Mouse (Mus musculus): ENCODE measurements at regions not wholly inside any gene's neighbourhood (a gene's known extent, or its start where the extent isn't known, plus 50 kb on each side); places are given as distances from the start of the nearest gene placed in this dataset.

DNA sequence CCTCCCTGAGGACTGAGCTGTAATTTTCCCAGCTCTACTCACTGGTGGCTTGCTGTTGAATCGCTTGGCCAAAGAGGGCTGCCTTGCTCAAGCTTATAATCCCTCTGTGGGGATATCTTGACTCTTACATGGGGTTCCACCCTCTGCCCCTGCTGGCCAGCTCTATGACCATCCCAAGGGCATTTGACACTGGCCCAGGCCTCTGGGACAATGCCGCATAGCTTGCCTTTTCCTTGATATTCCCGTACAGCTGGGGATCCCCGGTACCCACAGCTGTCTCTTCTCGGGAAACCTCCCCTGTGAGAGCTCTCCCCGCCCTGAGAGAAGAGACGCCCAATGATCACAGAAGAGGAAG is 187.9 kb downstream of the Snx10 start:
- Histone ChIP-seq H3K4me1 (ENCODE audit: control insufficient read depth, insufficient read depth, low read length) (no peaks in the 10 kb centered on the region), H3K4me3 (ENCODE audit: insufficient read depth, low read length) (no peak overlapping the region), H3K27ac (ENCODE audit: insufficient read depth, low read length) (no peak overlapping the region)
- no peak for TF ChIP-seq CTCF (IDR thresholded peaks at IDR 0.05; ENCODE audit: borderline replicate concordance, insufficient read depth, low read length)
- no peak for TF ChIP-seq POLR2A (IDR thresholded peaks at IDR 0.05; ENCODE audit: low read depth, low read length)

DNA sequence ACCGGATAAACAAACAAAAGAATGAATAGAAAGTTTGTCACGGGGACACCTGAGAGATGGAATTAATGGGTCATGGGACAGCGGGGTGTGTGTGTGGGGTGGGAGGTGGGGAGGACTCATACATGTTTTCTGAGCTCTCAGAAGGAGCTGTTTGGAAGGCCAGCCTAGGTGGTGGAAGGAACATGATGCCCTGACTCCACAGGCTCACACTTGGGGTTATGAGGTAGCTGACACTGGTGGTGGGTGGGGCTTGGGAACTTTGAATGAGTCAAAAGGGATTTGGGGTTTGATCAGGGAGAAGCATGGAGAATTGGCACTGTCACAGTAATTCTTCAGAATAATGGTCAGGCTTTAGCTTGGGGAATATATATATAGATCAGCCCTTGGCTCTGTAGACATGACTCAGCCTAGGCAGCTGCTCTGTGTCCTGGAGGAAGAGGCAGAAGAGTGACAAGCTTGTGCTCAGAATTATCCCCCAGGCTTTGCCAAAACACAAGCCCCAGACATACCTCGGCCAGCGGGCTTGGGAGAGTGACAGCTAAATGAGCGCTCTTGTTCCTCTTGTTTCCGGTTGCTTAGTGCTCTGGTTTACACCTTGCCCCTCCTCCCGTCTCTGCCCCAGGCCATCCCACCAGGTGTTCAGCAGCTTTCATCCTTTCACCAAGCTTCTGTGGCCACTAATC is 191.6 kb downstream of the Snx10 start:
- TF ChIP-seq CTCF (IDR thresholded peaks at IDR 0.05; ENCODE audit: borderline replicate concordance, insufficient read depth, low read length) (no peak), POLR2A (IDR thresholded peaks at IDR 0.05; ENCODE audit: low read depth, low read length) (no peak)
- Histone ChIP-seq H3K4me3 (ENCODE audit: insufficient read depth, low read length) (no peak overlapping the region), H3K4me1 (ENCODE audit: control insufficient read depth, insufficient read depth, low read length) (no peaks in the 10 kb centered on the region), H3K27ac (ENCODE audit: insufficient read depth, low read length) (no peak overlapping the region)

DNA sequence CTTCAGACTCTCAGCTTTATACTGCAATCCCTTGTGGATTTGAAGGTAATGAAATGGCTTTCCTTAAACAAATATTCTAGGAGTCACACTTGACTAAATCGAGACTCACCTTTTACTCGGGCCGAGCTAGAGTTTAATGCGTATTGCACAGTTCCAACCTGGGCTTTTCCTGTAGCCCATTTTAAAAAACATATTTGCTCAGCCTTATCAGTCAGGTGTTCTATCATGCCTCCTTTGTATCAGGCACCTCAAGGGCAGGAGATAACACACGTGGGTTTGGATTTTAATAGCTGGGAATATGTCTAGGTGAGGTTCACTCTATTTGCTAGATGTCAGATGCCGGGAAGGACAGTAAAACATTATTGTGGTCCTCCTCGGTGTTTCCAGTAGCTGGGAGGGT is 193.7 kb downstream of the Snx10 start:
- no peak overlapping the region for H3K27ac ChIP-seq (ENCODE audit: insufficient read depth, low read length)
- no peaks in the 10 kb centered on the region for H3K4me1 ChIP-seq (ENCODE audit: control insufficient read depth, insufficient read depth, low read length)
- TF ChIP-seq CTCF (IDR thresholded peaks at IDR 0.05; ENCODE audit: borderline replicate concordance, insufficient read depth, low read length) (no peak), POLR2A (IDR thresholded peaks at IDR 0.05; ENCODE audit: low read depth, low read length) (no peak)
- H3K4me3 ChIP-seq (ENCODE audit: insufficient read depth, low read length): no peak overlapping the region

DNA sequence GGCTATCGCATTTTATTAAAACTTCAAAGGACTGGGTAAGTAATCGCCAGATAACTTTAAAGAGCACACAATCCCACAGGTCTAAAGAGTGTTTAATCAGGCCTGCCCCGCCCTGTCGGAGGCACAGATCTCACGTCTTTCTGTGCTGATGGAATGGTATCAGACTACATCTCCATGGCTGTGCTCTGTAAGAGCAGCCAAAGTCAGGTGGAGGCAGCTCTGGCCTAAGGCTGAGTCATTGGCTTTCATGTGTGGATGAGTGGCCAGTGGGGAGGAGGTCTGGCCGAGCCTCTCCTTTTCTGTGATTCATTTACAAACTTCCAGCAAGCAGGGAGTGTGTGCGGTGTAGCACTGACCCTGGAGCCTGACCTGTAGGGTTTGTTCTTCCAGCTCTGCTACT is 197.0 kb downstream of the Snx10 start:
- H3K4me3 ChIP-seq (ENCODE audit: insufficient read depth, low read length): no peak overlapping the region
- H3K4me1 ChIP-seq (ENCODE audit: control insufficient read depth, insufficient read depth, low read length): no peaks in the 10 kb centered on the region
- H3K27ac ChIP-seq (ENCODE audit: insufficient read depth, low read length): no peak overlapping the region
- TF ChIP-seq CTCF (IDR thresholded peaks at IDR 0.05; ENCODE audit: borderline replicate concordance, insufficient read depth, low read length) (no peak), POLR2A (IDR thresholded peaks at IDR 0.05; ENCODE audit: low read depth, low read length) (no peak)

DNA sequence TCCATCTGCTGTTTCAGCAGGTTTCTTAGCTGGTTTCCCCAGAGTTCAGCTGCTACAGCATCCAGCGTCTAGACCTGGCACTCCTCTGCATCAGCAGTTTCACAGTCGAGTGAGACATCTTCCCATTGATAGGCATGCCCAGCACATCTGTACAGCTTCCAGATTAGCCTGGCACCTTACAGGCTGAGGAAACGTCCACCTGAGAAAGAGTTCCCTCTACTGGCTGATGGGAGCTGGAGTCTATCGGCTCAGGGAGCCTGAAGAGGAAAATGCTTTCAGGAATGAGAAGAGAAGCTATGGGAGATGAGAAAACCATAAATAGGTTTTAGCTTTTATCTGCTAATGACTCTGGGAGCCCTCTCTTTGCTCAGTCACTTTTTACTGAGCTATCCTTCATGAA is 199.4 kb downstream of the Snx10 start:
- no peaks in the 10 kb centered on the region for H3K4me1 ChIP-seq (ENCODE audit: control insufficient read depth, insufficient read depth, low read length)
- no peak overlapping the region for H3K27ac ChIP-seq (ENCODE audit: insufficient read depth, low read length)
- H3K4me3 ChIP-seq (ENCODE audit: insufficient read depth, low read length): no peak overlapping the region
- no peak for TF ChIP-seq CTCF (IDR thresholded peaks at IDR 0.05; ENCODE audit: borderline replicate concordance, insufficient read depth, low read length)
- no peak for TF ChIP-seq POLR2A (IDR thresholded peaks at IDR 0.05; ENCODE audit: low read depth, low read length)

DNA sequence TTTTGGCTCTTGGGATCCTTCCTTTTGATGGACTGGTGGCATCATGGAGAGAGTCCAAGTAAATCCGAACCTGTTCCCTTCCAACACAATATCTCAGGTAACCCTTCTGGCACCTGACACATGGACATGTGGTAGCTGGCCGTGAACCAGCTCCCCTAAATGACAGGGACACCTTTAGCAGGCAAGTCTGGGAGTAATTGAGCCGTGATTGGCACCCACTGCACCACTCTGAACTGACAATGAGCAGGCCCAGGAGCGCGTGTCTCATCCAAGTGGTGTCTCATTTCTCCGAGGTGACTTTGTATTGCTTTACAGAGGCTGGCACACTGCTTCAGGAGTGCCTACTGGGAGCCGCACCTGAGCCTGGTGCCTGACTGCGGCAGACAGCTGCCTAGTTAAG is 203.5 kb downstream of the Snx10 start:
- no peak for TF ChIP-seq CTCF (IDR thresholded peaks at IDR 0.05; ENCODE audit: borderline replicate concordance, insufficient read depth, low read length)
- no peak for TF ChIP-seq POLR2A (IDR thresholded peaks at IDR 0.05; ENCODE audit: low read depth, low read length)
- Histone ChIP-seq H3K4me3 (ENCODE audit: insufficient read depth, low read length) (no peak overlapping the region), H3K27ac (ENCODE audit: insufficient read depth, low read length) (no peak overlapping the region), H3K4me1 (ENCODE audit: control insufficient read depth, insufficient read depth, low read length) (no peaks in the 10 kb centered on the region)

DNA sequence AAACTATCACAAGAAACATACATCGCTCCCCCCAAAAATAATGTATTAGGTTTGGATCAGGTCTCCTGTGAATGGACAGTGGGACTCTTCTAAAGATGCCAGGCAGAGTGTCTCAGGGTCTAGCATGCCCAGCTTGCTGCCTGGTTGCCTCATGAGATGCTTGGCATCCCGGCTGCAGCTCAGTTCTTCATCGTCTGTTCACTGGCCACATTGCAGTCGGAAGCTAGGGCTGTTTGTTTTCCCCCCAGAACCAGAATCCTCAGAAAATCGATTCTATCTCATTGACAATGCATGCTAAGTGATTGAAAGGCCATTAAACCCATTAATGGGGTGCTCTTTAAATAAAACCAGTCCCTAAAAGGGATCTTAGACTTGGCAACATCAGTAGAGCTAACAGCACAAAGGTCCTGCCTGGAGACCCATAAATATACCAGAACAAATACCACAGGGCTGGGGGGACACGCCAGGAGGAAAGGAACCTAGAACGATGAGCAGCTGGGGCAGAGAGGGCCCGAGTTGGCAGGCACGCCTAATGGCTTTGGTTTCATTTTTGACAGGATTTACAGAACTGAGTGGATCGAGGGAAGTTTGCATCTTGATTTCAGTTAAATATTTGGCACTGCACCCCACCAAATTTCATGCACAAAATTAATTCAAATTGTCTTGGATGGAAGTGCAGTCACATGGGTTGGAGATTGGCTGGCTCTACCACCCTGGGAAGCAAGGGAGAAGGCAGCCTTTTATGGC is 205.3 kb downstream of the Snx10 start:
- H3K4me1 ChIP-seq (ENCODE audit: control insufficient read depth, insufficient read depth, low read length): no peaks in the 10 kb centered on the region
- TF ChIP-seq POLR2A (IDR thresholded peaks at IDR 0.05; ENCODE audit: low read depth, low read length) (no peak), CTCF (IDR thresholded peaks at IDR 0.05; ENCODE audit: borderline replicate concordance, insufficient read depth, low read length) (no peak)

DNA sequence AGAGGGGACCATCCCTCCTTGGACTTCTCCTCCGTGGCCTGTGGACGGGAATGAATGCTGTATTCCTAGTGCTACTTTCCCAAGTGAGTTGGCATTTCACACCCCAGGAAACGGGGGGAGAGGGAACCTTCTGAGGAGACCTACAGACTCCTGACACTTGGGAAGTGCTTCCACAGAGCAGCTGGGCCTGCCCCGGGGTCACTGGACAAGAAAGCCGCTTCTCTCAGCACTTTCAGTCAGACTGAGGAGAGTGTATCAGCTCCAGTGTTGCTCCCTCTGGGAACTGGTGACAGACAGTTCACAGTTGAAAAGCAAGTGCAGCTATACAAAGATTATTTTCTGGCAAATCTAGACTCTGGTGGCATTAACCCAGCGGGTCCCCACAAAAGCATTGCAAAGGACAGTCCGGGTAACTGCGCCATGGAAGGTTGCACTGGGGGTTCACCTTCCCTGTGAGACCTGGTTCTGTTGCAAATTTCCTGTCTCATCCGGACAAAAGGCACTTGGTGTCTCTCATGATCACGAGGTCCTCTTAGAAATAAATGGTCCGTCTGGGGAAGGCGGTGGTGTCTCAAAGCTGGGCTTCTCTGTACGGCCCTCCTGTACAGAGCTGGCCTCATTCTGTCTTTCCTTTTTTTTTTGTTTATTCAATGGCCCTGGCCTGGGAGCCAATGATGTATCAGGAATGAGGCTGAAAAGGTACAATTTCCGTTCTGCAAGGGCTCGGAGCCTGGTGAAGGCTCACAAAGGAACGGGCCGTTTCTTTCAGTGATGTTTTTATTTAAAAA is 207.1 kb downstream of the Snx10 start:
- H3K4me1 ChIP-seq (ENCODE audit: control insufficient read depth, insufficient read depth, low read length): no peaks in the 10 kb centered on the region
- no peak overlapping the region for H3K4me3 ChIP-seq (ENCODE audit: insufficient read depth, low read length)
- TF ChIP-seq POLR2A (IDR thresholded peaks at IDR 0.05; ENCODE audit: low read depth, low read length) (no peak), CTCF (IDR thresholded peaks at IDR 0.05; ENCODE audit: borderline replicate concordance, insufficient read depth, low read length) (no peak)
- H3K27ac ChIP-seq (ENCODE audit: insufficient read depth, low read length): no peak overlapping the region

More for the DNA sequence above, 205.3 kb downstream of the Snx10 start:
- no peak overlapping the region for H3K27ac ChIP-seq (ENCODE audit: insufficient read depth, low read length)
- H3K4me3 ChIP-seq (ENCODE audit: insufficient read depth, low read length): no peak overlapping the region

DNA sequence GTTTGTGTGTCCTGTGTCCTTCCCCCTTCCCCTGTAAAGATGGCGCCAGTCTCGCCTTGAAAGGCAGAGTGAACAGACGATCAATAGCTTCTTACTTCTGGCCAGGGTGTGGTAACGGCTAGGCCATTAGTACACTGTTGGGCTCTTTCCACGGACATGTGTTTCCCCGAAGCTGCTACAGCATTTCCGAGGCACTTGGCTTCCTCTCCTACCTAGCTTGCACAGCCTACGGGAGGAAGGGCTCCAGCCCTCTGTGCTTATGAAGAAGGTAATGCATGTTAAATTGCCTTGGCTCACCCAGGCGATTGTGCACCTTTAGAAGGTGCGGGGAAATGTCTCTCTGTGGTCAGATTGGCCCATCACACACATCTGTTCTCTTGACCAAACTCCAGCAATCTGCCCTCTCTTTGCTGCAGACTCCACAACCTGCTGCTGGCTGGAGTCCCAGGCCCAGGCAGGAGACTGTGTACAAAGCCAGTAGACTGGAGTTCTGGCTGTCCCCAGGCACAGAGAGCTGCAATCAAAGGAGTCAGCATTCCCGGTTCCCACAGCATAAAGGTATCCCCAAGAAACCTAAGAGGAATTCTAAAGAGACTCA is 208.7 kb downstream of the Snx10 start:
- Histone ChIP-seq H3K4me3 (ENCODE audit: insufficient read depth, low read length) (no peak overlapping the region), H3K4me1 (ENCODE audit: control insufficient read depth, insufficient read depth, low read length) (no peaks in the 10 kb centered on the region), H3K27ac (ENCODE audit: insufficient read depth, low read length) (no peak overlapping the region)
- TF ChIP-seq POLR2A (IDR thresholded peaks at IDR 0.05; ENCODE audit: low read depth, low read length): no peak
- TF ChIP-seq CTCF (IDR thresholded peaks at IDR 0.05; ENCODE audit: borderline replicate concordance, insufficient read depth, low read length): no peak

Data from embryonic fibroblast, embryonic 13.5 days (primary cell).